Mouse (Mus musculus) C2C12 (cell line): Measurements from ENCODE around the gene Far2.

ENCODE experiments used
- CEBPB ChIP-seq: IDR thresholded peaks from one replicate; pipeline ENCODE4 v1.6.1; 2011; ENCODE audit warnings: low read depth, mild to moderate bottlenecking, control low read depth, moderate library complexity
- CTCF ChIP-seq: IDR thresholded peaks from one replicate; pipeline ENCODE4 v1.5.1; 2011; ENCODE audit not compliant: control insufficient read depth, insufficient read depth, insufficient read length
- FOSL1 ChIP-seq: IDR thresholded peaks from one replicate; pipeline ENCODE4 v1.8.0; 2011; ENCODE audit warnings: mild to moderate bottlenecking, low read length; ENCODE audit not compliant: poor library complexity, insufficient read depth, severe bottlenecking
- MAX ChIP-seq: IDR thresholded peaks from one replicate; pipeline ENCODE4 v1.6.1; 2011; ENCODE audit warnings: mild to moderate bottlenecking, control low read depth
- MYOD1 ChIP-seq: IDR thresholded peaks from one replicate; pipeline ENCODE4 v1.6.1; 2011; ENCODE audit warnings: low read depth; ENCODE audit not compliant: control insufficient read depth, insufficient read length
- USF1 ChIP-seq: IDR thresholded peaks from one replicate; pipeline ENCODE4 v1.6.1; 2011; ENCODE audit warnings: low read depth, mild to moderate bottlenecking, control low read depth, moderate library complexity

- TF ChIP-seq CTCF (no peak), CEBPB (no peak), USF1 (no peak), MAX (no peak), MYOD1 (no peak), FOSL1 (no peak)
These were observed 85.3 kb downstream of the Far2 start for GRCm38 (mm10) chr6:148132314-148132713.
